Mouse (Mus musculus) adrenal gland, postnatal 14 days (tissue): ENCODE measurements at regions not wholly inside any gene's neighbourhood (a gene's known extent, or its start where the extent isn't known, plus 50 kb on each side); places are given as distances from the start of the nearest gene placed in this dataset.

Source experiments
- DNase-seq: peaks from one replicate; pipeline ENCODE4 v3.0.0; 2021; ENCODE audit warnings: mixed read lengths

DNA sequence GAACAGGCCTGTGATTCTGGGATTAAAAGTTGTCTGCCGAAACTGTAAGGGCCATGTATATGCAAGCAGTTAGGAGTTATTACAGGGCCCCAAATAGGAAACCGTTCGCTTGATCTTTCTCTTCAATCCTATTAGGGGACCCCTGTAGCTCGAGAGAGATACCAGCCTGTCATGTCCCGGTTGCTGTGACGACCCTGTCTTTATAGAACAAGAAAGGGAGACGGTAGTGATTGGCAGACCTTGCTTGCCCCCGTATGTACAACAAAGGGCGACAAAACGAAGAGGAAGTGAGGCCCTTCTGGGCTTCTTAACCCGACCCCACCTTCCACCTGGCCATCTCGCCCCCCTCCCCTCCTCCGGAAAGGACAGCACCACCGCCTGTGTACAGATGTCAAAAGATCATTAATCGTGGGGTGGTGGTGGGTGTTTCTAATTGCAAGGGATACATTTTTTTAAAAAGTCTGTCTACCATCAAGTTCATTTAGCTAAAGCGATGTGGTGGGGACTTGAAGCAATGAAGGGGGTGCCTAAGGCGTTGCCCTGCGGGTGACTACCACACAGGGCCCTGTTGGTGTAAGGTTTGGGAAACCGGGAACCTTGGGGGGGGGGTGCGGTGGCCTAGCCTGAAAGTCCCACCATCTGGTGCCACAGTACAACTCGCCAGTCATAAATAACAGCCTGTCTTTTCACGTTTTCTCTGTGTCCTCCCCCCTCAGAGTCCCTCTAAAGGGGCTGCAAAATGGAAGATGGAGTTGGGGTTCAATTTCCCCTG lies 155.1 kb downstream of the Insig2 start:
- DNase-seq, result no peak

DNA sequence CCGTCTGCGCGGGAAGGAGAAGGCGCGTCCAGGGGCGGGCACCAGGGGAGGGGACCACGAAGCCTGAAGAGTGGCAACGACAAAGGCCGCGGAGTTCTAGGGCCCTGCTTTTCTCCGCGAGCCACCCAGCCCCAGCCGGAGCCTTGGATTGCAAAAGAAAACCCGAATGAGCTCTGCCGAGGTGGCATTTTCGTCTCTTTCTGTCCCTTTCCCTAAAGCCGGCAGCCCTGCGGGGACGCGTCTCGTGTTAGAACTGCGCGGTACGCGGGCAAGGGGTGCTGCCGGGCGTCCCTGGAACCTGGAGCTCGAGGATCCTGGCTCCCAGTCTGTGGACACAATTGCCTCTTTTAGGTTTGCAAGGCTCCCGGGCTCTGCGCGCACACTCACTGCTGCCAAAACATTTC lies 154.5 kb downstream of the Insig2 start:
- peak; percentile 9 for DNase-seq

DNA sequence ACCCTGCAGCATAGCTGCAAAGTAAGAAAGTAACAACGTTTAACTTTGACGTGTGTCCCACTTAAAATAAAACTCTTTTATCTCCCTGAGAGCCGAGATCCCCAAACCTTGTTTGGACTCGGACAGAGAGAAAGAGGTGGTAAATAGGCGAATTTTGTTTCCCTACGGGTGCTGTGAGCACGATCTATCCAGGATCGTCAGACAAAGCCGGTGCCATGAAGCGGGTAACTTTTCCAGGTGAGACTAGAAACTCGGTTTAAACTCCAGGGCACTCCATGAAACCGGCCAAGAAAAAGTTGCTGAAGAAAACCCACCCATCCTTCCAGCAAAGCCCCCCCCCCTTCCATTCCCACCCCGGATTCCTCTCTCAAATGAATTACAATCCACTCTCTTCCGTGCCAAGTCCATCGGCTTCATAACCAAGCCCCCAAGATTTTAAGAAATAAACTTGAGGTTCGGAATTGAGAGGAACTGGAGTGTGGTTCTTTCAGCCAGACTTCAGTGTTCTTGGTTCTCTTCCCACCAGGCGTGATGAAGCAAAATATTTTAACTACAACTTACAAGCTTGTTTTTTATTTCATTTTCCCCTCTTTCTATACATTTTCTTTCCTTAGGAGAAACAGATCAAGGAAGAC lies 153.7 kb downstream of the Insig2 start:
- DNase-seq, result no peak

DNA sequence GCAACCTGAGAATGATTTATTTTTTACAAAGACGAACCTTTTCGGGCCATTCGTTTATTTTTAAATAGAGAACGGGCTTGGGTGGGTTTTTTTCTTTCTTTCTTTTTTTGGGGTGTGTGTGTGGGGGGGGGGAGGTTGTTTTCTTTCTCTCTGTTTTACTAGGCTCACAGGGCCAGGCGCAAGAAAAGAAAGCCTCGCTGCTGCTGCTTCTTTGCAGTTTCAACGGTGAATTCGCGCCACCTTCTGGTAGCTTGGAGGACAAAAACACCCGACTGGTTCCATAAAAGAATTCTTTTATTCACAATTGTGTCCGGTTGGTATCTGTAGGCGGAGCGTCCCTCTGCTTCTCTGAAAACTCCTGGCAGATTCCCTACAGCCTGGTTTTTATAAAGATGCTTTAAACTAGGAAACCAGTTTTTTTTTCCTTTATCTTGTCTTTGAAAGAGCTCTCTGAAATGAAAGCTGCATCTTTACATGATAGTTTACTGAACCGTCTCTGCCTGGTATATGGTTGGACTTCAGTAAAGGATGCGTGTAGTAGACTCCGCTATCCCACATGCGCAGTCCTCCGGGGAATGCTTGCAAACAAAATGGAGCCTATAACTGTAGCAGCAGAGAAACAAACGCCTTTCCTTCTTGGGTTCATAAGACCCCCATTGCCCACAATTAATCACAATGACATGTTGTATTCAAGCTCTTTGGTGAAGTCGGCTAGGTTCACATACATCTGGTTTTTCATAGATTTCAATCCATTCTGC lies 151.9 kb downstream of the Insig2 start:
- peak; percentile 84 for DNase-seq

DNA sequence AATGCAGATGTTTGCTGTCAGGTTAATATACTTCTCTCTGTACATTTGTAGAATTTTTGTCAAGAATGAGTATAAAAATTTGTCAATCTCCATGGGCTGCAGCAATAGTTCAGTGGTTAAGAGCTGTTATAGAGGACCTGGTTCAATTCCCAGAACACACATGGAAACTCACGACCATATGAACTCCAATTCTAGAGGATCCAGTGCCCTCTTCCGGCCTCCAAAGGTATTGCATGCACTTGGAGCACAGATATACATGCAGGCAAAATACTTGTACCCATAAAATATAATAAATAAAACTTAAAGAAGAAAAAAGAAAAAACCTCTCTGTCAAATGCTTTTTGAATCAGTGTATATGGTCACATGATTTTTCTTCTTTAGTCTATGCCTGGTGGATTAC lies 143.5 kb downstream of the Insig2 start:
- DNase-seq, result no peak

DNA sequence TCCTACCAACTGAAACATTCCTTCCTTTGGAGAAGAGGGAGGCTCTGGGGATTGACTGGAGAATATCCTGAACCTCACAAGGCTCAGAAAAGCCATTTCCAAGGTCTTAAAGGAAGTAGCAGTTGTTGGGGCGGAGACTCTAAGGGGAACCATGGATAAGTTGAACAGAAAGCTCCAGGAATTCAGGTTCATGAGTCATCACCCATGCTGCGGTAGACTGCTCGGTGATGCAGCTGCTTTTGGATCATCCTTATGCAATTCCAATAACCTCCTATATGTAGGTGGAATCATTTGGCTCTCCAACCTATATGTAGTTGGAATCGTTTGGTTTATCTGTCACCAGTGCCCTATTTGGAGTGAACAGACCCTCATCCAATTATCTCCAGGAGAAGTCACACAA lies 137.6 kb downstream of the Insig2 start:
- DNase-seq, result no peak

DNA sequence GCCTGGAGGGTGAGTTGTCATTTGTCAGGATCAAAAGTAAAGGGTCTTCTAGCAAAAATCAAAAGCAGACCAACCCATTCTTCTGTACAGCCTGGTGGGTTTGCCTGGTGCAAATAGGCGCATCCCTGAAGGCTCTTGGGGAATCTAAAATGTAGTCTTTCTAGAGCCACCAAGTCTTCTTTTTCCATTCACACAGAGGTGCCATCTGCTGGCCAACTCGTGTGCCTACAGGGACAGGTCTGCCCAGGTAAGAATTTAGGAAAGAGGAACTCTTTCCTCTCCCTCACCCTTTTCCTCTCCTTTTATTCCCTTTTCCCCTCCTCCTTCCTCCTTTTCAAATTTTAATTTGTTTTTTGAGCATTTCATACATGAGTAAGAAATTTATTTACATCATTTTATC lies 116.5 kb downstream of the Insig2 start:
- peak; percentile 14 for DNase-seq

DNA sequence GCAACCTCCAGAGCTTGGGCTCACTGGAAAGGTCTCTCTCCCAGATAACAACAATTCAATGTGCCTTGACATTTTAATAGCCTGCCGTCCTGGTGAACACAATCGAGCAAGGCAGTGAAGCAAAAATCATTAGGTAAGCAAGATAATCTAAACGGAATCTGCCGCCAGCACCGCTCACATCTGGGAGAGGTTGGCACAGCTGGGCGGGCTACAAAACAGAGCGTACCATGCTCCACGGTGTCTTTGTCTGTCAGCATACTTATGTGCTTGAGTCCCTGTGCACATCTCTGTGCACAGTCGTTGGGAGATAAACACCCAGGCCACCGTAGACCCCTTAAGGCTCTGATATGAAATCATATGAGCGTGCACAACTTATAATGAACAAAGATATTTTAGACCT lies 108.1 kb downstream of the Insig2 start:
- no peak for DNase-seq

DNA sequence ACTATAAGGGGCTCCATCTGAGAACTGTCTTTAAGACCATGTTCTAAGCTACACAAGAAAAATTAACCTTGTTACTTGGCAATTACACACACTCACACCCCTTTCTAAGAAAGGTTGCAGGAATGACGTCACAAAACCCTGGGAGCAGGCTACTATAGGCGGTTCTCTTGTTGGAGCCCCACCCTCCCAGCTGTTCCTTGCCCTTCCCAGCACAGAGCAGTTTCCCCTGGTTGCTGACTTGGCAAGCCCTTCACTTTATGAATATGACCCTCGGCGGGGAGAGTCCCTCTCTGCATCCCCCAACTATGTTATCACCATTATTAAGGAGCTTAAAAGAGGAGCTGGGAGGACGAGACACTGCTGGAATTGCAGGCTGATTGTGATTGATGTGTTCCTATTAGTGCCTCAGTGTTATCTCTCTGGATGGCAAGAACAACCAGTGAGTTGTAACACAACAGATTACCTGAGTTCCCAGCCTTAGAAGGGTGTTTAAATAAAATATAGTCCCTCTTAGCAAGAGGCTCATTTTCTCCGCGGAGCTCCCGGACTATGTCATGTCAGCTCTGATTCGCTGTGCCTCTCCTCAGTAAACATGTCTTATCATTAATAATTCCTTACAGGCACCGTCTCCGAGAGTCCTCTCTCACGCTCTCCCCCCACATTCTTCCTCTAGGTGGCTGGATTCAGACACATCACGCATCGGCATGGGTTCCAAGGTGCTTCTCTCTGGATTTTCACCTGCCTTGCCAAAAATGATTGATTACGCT lies 105.7 kb downstream of the Insig2 start:
- DNase-seq, result no peak

DNA sequence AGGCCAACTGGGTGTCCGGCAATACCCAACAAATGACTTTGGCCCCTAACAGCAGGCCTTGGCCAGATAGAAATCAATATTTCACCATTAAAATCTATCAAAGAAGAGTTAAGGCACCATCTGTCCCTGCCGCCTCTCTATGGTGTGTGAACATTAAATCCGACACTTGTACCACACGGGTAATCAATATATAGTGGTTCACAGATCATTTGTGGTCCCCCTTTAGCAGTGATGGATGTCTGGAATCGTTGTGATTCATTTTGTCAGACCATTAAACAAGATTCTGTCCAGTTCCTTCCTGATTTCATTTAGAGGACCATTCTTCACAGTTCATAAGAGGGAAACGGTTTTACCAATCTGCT lies 105.2 kb downstream of the Insig2 start:
- no peak for DNase-seq

DNA sequence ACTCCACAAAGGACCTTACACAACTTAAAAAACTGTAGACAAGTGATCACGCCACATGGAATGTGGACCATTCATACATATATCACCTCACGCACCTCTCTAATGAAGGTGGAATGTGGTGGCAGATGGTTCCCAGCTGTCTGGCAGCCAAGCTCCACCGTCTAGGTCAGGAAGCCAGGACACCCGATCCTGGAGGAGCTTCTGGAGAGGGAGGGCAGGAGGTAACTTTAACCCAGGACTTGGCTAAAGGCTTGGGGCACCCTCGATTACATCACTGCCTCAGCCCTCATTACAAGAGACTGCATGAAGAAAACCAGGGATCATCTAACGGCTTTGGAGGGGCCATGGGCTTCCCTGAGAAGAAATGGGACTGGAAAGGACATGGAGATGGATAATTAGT lies 88.8 kb downstream of the Insig2 start:
- DNase-seq, result no peak

DNA sequence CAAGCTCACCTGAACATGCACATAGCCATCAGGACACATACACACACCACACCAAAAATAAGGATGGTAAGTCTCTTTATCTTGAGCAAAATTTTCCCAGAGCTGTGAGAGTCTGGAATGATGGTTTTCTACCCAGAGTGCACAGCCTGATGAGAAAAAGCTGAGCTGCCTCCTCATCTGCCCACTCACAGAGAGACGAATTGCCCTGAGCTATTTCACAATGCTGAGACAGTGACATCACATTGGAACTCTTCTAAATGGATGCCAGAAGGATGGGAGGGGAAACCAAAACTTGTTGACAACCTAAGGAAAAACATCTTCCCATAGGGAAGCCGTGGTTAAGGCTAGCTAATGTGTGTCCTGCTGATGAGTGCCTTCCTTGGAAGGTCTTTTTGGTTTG lies 84.8 kb downstream of the Insig2 start:
- DNase-seq, result no peak

DNA sequence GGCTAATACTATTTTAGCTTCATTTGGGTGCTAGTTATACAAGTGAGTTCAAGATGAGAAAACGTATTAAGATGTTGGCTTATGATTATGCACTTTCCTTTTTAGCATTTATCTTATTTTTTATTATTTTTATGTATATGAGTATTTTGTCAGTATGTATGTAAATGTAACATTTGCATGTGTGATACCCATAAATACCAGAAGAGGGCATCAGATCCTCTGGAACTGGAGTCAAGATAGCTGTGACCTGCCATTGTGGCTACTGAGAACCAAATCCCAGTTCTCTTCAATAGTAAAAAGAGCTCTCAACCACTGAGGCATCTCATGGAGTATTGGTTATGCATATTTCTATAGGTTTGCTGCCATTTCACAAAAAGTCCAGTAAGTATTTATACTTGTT lies 83.3 kb downstream of the Insig2 start:
- DNase-seq, result peak; percentile 8

DNA sequence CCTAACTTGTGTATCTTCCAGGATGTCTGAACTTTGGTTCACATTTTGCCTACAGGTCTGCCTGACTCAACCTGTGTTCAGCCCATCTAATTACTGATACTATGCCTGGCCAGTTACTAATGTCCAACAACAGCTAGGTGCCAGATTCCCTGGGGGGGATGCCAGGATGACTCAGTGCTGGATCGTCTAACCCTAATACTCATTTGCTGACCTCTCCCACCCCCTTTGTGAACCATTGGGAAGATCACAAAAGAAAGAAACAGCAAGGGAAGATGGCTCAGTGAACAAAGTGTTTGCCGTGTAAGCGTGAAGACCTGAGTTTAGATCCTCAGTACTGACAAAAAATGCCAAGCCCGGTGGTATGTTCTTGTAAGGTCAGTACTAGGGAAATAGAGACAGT lies 81.7 kb downstream of the Insig2 start:
- no peak for DNase-seq

DNA sequence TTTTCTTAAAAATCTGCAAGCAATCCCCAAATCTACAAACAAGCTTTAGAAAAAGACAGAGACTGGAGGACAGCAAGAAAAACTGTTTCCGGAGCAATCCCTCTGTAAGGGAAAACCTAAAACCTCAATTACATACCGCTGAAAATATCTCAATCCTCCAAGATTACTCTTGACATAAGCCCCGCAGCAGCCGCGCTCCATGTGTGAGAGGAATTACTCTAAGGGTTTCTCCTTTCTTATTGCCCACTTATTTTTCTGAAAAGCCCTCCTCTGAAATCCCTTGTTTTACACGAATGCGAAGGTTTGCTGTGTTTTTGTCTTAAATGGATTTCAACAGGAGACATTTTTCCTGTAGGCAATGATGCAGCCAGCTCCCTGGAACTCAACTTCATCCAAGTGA lies 80.3 kb downstream of the Insig2 start:
- DNase-seq, result no peak

DNA sequence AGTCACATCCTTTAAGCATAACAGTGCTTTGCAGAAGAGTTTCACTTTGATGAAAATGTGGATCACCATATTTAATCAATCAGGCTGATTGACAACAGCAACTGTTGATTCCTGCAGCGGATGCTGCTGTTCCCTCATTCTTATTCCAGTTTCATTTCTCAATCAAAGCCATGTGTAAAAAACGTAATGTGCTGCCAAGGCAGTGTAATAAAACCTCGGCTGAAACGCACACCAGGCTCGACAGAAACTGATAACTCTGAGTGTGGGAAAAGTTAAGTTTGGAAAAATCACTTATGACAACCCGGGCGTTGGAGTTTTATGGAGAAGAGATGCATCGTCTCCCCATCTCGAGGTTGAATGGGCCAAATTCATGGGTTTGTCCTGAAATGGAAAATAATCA lies 78.2 kb downstream of the Insig2 start:
- DNase-seq, result no peak
